Mouse (Mus musculus) cerebellum, adult 9-11 months (tissue): ENCODE results near the gene Sept4.

Experiments
- DNase-seq: peaks from one replicate; pipeline ENCODE4 v3.0.0; 2022

Gene Sept4

GRCm38 (mm10) chr11:87579713-87580112, 11.0 kb downstream of the Sept4 start:
- DNase-seq = no peak

- DNase-seq = peak; percentile 64
These were observed 11.9 kb downstream of the Sept4 start for GRCm38 (mm10) chr11:87580543-87581085.

GRCm38 (mm10) chr11:87581161-87581865, 12.6 kb downstream of the Sept4 start:
- DNase-seq = peak; percentile 45

GRCm38 (mm10) chr11:87581933-87582710, 13.4 kb downstream of the Sept4 start:
- DNase-seq = peak; percentile 71

- DNase-seq = peak; percentile 24
These were observed 14.8 kb downstream of the Sept4 start for GRCm38 (mm10) chr11:87583291-87584034.

GRCm38 (mm10) chr11:87584711-87585505, 16.2 kb downstream of the Sept4 start:
- DNase-seq = no peak

GRCm38 (mm10) chr11:87587211-87587874, 18.6 kb downstream of the Sept4 start:
- DNase-seq = no peak

GRCm38 (mm10) chr11:87589605-87590004, 20.9 kb downstream of the Sept4 start:
- DNase-seq = peak; percentile 43

GRCm38 (mm10) chr11:87590841-87591525, 22.3 kb downstream of the Sept4 start:
- peak; percentile 68 for DNase-seq

GRCm38 (mm10) chr11:87591526-87592353, 23.0 kb downstream of the Sept4 start, which contains the start of gene Mtmr4:
Gene Mtmr4, plus strand, starts transcription at chr11:87592162.
- peak; percentile 100 for DNase-seq

- no peak for DNase-seq
These were observed 23.6 kb downstream of the Sept4 start for GRCm38 (mm10) chr11:87592354-87592695.

GRCm38 (mm10) chr11:87592713-87593598, 24.3 kb downstream of the Sept4 start:
- peak; percentile 53 for DNase-seq

- peak; percentile 94 for DNase-seq
These were observed 26.7 kb downstream of the Sept4 start for GRCm38 (mm10) chr11:87595327-87595841.

GRCm38 (mm10) chr11:87595976-87596375, 27.3 kb downstream of the Sept4 start:
- peak; percentile 72 for DNase-seq

GRCm38 (mm10) chr11:87596492-87596891, 27.8 kb downstream of the Sept4 start:
- DNase-seq = peak; percentile 61

- DNase-seq = peak; percentile 59
These were observed 28.4 kb downstream of the Sept4 start for GRCm38 (mm10) chr11:87597061-87597460.

- peak; percentile 37 for DNase-seq
These were observed 30.8 kb downstream of the Sept4 start for GRCm38 (mm10) chr11:87599395-87600089.

- DNase-seq = peak; percentile 20
These were observed 31.7 kb downstream of the Sept4 start for GRCm38 (mm10) chr11:87600322-87600853.
